In the genomic region with DNA sequence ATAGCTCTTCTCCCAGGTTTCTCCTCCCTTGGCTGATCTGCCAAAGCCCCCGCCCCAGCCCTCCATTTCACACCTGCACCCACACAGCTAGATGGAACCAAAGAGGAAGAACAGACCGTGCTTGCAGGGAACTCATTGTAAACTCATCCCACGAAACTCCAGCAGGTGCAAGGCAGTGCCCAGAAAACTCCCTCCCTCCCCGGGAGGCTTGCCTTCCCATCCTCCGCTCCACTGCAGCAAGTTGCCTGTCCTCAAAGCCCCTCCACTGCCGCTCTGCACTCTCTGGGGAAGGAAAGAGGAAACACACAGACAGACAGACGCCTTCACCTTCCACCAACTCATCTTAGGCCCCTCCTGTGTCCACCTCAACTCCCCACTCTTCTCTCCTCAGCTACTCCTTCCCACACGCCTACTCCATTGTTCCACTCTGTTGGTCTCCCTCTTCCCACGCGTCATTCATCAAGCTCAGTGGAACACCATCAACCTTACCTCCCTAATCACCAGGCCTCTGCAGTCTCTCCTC, we compare ENCODE assay signal across 16 mouse cellular contexts. TPM values are rescaled to one million over a fixed set of nuclear protein-coding genes. Genes with fewer than 3 reads are reported as not detected.
DNase-seq lines count a peak whose midpoint lies in the region; ATAC-seq and TF ChIP-seq lines count a peak whose summit lies in the region.
"Had no signal": no experiment of that assay in that cellular context is flagged by ENCODE, and none has a peak within 500 bp of the region (broad histone marks: within the 10 kb centered on the region; RNA-seq: fewer than 3 reads in every experiment).

No protein-coding gene starts in this region.

- H3K4me1 ChIP-seq in liver, embryonic 11.5 days (replicated peaks; ENCODE audit: control insufficient read depth, insufficient read depth, low read length), result no peaks in the 10 kb centered on the region; the same call in 1 of the 2 replicates
- H3K4me1 ChIP-seq in midbrain, postnatal 0 days (ENCODE audit: insufficient read depth, low read length), result no peaks in the 10 kb centered on the region

- H3K9me3 ChIP-seq in liver, embryonic 11.5 days (ENCODE audit: control insufficient read depth, low read length), result no peaks in the 10 kb centered on the region
- H3K9me3 ChIP-seq in midbrain, postnatal 0 days (ENCODE audit: low read length), result no peaks in the 10 kb centered on the region
- H3K9me3 ChIP-seq: hindbrain, embryonic 10.5 days had no signal

- WGBS in liver, embryonic 11.5 days, result 41% methylated on average over 10 of the region's 10 CpGs
- WGBS in midbrain, postnatal 0 days, result 48% methylated on average over 10 of the region's 10 CpGs

- H3K9ac ChIP-seq in liver, embryonic 11.5 days (ENCODE audit: low read depth, low read length), result peak overlapping the region; percentile 5; the same call in 1 of the 2 replicates
- H3K9ac ChIP-seq in midbrain, postnatal 0 days (replicated peaks; ENCODE audit: low read length, poor library complexity, severe bottlenecking), result no peak overlapping the region
- H3K9ac ChIP-seq: forebrain, postnatal 0 days; lung, embryonic 14.5 days had no signal

- ATAC-seq in liver, embryonic 11.5 days (replicated peaks; ENCODE audit: low FRiP score), result no peak
- no peak for ATAC-seq in midbrain, postnatal 0 days (ENCODE audit: low FRiP score)
- ATAC-seq: CD4-positive, CD25-positive, alpha-beta regulatory T cell, adult 4 months; forebrain, postnatal 0 days; intestine, embryonic 16.5 days had no signal

- no peak for TF ChIP-seq CTCF in midbrain, postnatal 0 days (IDR thresholded peaks at IDR 0.05)

- no peak overlapping the region for H3K4me2 ChIP-seq in liver, embryonic 11.5 days
- no peak overlapping the region for H3K4me2 ChIP-seq in midbrain, postnatal 0 days (ENCODE audit: low read depth, low read length, poor library complexity, severe bottlenecking)
- H3K4me2 ChIP-seq: lung, embryonic 14.5 days had no signal

- H3K36me3 ChIP-seq in liver, embryonic 11.5 days (ENCODE audit: control insufficient read depth, insufficient read depth, low read length), result no peaks in the 10 kb centered on the region
- no peaks in the 10 kb centered on the region for H3K36me3 ChIP-seq in midbrain, postnatal 0 days (ENCODE audit: insufficient read depth, low read length)
- H3K36me3 ChIP-seq: hindbrain, embryonic 10.5 days had no signal

- H3K4me3 ChIP-seq in liver, embryonic 11.5 days (ENCODE audit: low read depth, low read length), result no peak overlapping the region
- H3K4me3 ChIP-seq in midbrain, postnatal 0 days (ENCODE audit: low read depth, low read length), result no peak overlapping the region
- H3K4me3 ChIP-seq: hindbrain, embryonic 10.5 days had no signal

- H3K27me3 ChIP-seq in liver, embryonic 11.5 days (replicated peaks; ENCODE audit: control insufficient read depth, insufficient read depth, low read length), result no peaks in the 10 kb centered on the region
- H3K27me3 ChIP-seq in midbrain, postnatal 0 days (ENCODE audit: insufficient read depth, low read length), result no peaks in the 10 kb centered on the region

- H3K27ac ChIP-seq in liver, embryonic 11.5 days (ENCODE audit: low read depth, low read length), result no peak overlapping the region
- H3K27ac ChIP-seq in midbrain, postnatal 0 days (ENCODE audit: low read depth, low read length), result no peak overlapping the region
- H3K27ac ChIP-seq: hindbrain, embryonic 10.5 days; stomach, postnatal 0 days had no signal

- no peak for DNase-seq in liver, embryonic 11.5 days (ENCODE audit: low spot score)
- DNase-seq in liver, result no peak
- peak; percentile 71 to 79 for DNase-seq in frontal cortex, postnatal 36 days (ENCODE audit: low spot score in 2 of 2)
- DNase-seq in left cerebral cortex, adult 18-20 months (ENCODE audit: low spot score in 2 of 2), result peak; percentile 77 to 83
- DNase-seq in right cerebral cortex, postnatal 25 days, result peak; percentile 81
- no peak for DNase-seq in adrenal gland, adult (ENCODE audit: inconsistent age in 2 of 2, low spot score in 1 of 2)
- no peak for DNase-seq in spleen, postnatal 4 days (ENCODE audit: low spot score in 2 of 2)
- no peak for DNase-seq in midbrain, postnatal 0 days (ENCODE audit: low spot score)
- DNase-seq: adrenal gland, adult 2 months; cerebellum, postnatal 36 days; forebrain, postnatal 0 days; lung, embryonic 14.5 days had no signal

RNA-seq across cellular contexts. Expression of a gene that starts 16.6 kb away (rescaled TPM):
- polyA plus RNA-seq in liver, embryonic 11.5 days (2014; fragmentation: Nextera tagmentation; extraction: Ambion mirVana), result 1.9 and 2.0 TPM in 2 replicates
- under 1 TPM; 0.21 to 0.28 TPM for total RNA-seq in left cerebral cortex, adult 18-20 months (2021)
- total RNA-seq in midbrain, postnatal 0 days (2014; rRNA removed), result 0.22 and 0.24 TPM in 2 replicates
- not detected in 2 replicates for polyA plus RNA-seq in midbrain, postnatal 0 days (2015; fragmentation: Nextera tagmentation; extraction: Ambion mirVana)
- total RNA-seq: forebrain, postnatal 0 days had no signal
- polyA plus RNA-seq: lung, embryonic 14.5 days had no signal

RNA-seq across cellular contexts. Expression of a gene that starts 40.2 kb away (rescaled TPM):
- 61.9 and 66.2 TPM in 2 replicates for polyA plus RNA-seq in liver, embryonic 11.5 days (2014; fragmentation: Nextera tagmentation; extraction: Ambion mirVana)
- 10 to 100 TPM; 45.8 to 47.2 TPM for total RNA-seq in left cerebral cortex, adult 18-20 months (2021)
- total RNA-seq in midbrain, postnatal 0 days (2014; rRNA removed), result 44.2 and 46.0 TPM in 2 replicates
- 57.3 and 64.5 TPM in 2 replicates for polyA plus RNA-seq in midbrain, postnatal 0 days (2015; fragmentation: Nextera tagmentation; extraction: Ambion mirVana)

Comparison
In these comparisons a context has a peak if more than half of its experiments do, and no peak if none do; other contexts are left out.
1. DNase-seq: peak in frontal cortex, postnatal 36 days (2 of 2), left cerebral cortex, adult 18-20 months (2 of 2) and right cerebral cortex, postnatal 25 days (single experiment); none in liver, embryonic 11.5 days (single experiment), liver (single experiment), adrenal gland, adult (0 of 2), spleen, postnatal 4 days (0 of 2) and midbrain, postnatal 0 days (single experiment).